Mouse (Mus musculus) testis, postnatal 10 days (tissue): Measurements from ENCODE around the gene Col28a1.

Experiments used
- DNase-seq: peaks from one replicate; pipeline ENCODE4 v3.0.0; 2021; ENCODE audit warnings: low spot score

Gene Col28a1

GRCm38 (mm10) chr6:8118577-8118976 is 73.8 kb downstream of the Col28a1 start:
- DNase-seq = no peak

GRCm38 (mm10) chr6:8105870-8106706 is 86.3 kb downstream of the Col28a1 start:
- DNase-seq = no peak

GRCm38 (mm10) chr6:8101224-8101623 is 91.2 kb downstream of the Col28a1 start:
- DNase-seq = no peak

- DNase-seq = no peak
Observed at GRCm38 (mm10) chr6:8095856-8096255, 96.6 kb downstream of the Col28a1 start.

GRCm38 (mm10) chr6:8094160-8094953 is 98.1 kb downstream of the Col28a1 start:
- DNase-seq = no peak

GRCm38 (mm10) chr6:8093556-8093955 is 98.9 kb downstream of the Col28a1 start:
- no peak for DNase-seq

GRCm38 (mm10) chr6:8086847-8087246 is 105.6 kb downstream of the Col28a1 start:
- no peak for DNase-seq

GRCm38 (mm10) chr6:8084806-8085205 is 107.6 kb downstream of the Col28a1 start:
- DNase-seq = no peak

- DNase-seq = no peak
Observed at GRCm38 (mm10) chr6:8083196-8083595, 109.2 kb downstream of the Col28a1 start.

- no peak for DNase-seq
Observed at GRCm38 (mm10) chr6:8077572-8078146, 114.8 kb downstream of the Col28a1 start.

- no peak for DNase-seq
Observed at GRCm38 (mm10) chr6:8074914-8075313, 117.5 kb downstream of the Col28a1 start.

- DNase-seq = no peak
Observed at GRCm38 (mm10) chr6:8068979-8069378, 123.4 kb downstream of the Col28a1 start.

GRCm38 (mm10) chr6:8068394-8068793 is 124.0 kb downstream of the Col28a1 start:
- no peak for DNase-seq

- no peak for DNase-seq
Observed at GRCm38 (mm10) chr6:8067124-8067523, 125.3 kb downstream of the Col28a1 start.

GRCm38 (mm10) chr6:8066208-8066607 is 126.2 kb downstream of the Col28a1 start:
- DNase-seq = peak; percentile 53

GRCm38 (mm10) chr6:8059199-8059598 is 133.2 kb downstream of the Col28a1 start:
- DNase-seq = no peak

- no peak for DNase-seq
Observed at GRCm38 (mm10) chr6:8048216-8048615, 144.2 kb downstream of the Col28a1 start.

- DNase-seq = no peak
Observed at GRCm38 (mm10) chr6:8046446-8046845, 146.0 kb downstream of the Col28a1 start.

- DNase-seq = no peak
Observed at GRCm38 (mm10) chr6:8045825-8046224, 146.6 kb downstream of the Col28a1 start.

GRCm38 (mm10) chr6:8028711-8029110 is 163.7 kb downstream of the Col28a1 start:
- no peak for DNase-seq

- no peak for DNase-seq
Observed at GRCm38 (mm10) chr6:8025332-8026129, 166.9 kb downstream of the Col28a1 start.

- DNase-seq = no peak
Observed at GRCm38 (mm10) chr6:8023527-8023926, 168.9 kb downstream of the Col28a1 start.
